Mouse (Mus musculus) ES-Bruce4 (cell line): ENCODE measurements around the gene Ggcx.

ENCODE experiments used
- CTCF ChIP-seq: IDR thresholded peaks from one replicate; pipeline ENCODE4 v1.8.1; 2011; ENCODE audit warnings: low read depth, low read length
- EP300 ChIP-seq: IDR thresholded peaks from 2 replicates; pipeline ENCODE4 v1.6.1; 2011; ENCODE audit warnings: low read depth, low read length; ENCODE audit not compliant: insufficient read depth
- POLR2A ChIP-seq: IDR thresholded peaks from one replicate; pipeline ENCODE4 v1.8.1; 2011; ENCODE audit warnings: low read length; ENCODE audit not compliant: insufficient read depth

DNA sequence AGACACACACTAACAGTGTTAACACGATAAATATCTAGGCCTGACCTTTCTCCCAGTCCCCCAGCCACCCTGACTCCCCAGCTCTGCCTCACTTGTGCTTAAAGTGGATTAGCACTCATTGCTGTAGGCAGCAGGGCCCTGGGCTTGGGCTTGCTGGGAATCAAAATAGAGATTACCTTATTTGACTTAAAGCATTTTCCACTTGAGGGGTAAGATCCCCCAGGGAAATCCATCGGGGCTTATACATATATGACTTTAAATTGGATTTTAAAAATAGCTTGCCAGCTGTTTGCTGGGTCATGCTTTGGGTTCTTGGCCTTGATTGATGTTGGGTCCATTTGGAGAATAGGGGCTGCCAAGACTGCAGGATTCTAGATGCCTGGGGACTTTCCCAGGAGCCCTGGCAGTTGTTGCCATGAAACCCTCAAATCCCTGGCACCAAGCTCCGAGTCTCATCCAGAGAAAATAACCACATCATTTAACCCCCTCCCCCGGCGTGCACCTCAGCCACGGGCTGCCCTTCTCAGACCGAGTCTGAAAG is 40.8 kb downstream of the Ggcx start:
- no peak for TF ChIP-seq POLR2A
- no peak for TF ChIP-seq CTCF
- TF ChIP-seq EP300, result no peak
